Mouse (Mus musculus) embryonic stem cell, embryonic (primary cell): ENCODE measurements around the gene Stn1.

Experiments used
- CTCF ChIA-PET, 4 experiments: fragments of 300-600 bp in 2 of 4; fragments of 350-600 bp in 2 of 4; sonication (Branson Sonifier 250); formaldehyde crosslinking; loops; one replicate each; lab custom pipeline; 2022; ENCODE audit warnings: inconsistent platforms in 2 of 4; lab: Charles Lee
- POLR2A ChIA-PET, 4 experiments: fragments of 300-600 bp in 2 of 4; fragments of 350-600 bp in 2 of 4; sonication (Branson Sonifier 250); formaldehyde crosslinking; loops; one replicate each; lab custom pipeline; 2022; ENCODE audit warnings: antibody characterized with exemption in 4 of 4, inconsistent platforms in 1 of 4; lab: Charles Lee

The Stn1 gene

DNA sequence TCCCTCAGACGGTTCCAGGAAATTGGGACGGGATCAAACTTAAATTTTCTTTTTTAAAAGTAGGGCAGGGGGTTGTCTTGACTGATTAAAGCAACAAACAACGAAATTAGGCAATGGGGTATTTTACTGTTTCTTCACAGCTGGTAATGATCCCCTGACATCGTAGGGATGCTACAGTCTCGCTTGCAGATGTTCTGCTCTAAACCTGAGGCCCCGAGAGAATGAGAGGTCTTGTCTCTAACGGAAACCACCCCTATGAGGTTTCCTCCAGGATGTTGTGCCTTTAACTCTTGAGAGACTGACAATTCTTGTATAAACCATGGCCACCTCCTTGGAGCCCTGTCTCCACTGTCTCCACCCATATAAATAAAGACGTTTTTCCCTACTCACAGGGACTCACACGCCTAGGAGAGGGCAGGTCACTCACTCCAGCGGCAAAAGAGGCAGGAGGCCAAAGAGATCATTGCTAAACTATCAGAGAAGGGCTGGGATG is at the start of gene Stn1:
TSS of gene Stn1 (minus strand) at position 208 of the 493 bp plus-strand sequence.
- POLR2A ChIA-PET = interaction anchor here in 3 of 4 experiments (0.6 to 3.4 kb wide), 33 partner anchors 9 to 470 kb away, joined by 3 to 19 read pairs (median 4); partner anchors contain the start of genes Sfr1 (in 1 of the 3), Slk (in 1 of the 3) and Taf5 (in 1 of the 3)
- CTCF ChIA-PET = interaction anchor here in 2 of 4 experiments (0.6 to 1.0 kb wide), 5 partner anchors 181 to 294 kb away, joined by 3 to 7 read pairs (median 3); partner anchors contain the start of gene Sfr1 (in 1 of the 2)

DNA sequence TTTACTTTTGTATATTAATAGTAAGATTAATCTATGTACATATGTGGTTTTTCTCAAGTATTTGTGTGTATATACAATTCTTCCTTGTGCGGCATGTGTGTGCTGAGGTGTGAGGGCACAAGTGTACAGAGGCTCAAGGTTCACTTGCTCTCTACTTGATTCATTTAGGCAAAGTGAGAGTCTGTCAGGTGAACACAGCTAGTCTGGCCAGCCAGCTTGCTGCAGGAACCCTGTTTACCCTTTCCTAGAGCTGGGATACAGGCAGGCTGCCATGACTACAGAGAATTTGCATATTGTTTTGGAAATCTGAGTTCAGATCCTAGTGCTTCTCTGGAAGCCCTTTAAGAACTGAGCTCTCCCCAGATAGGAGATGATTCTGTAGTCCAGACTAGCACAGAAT is 49.7 kb upstream of the Stn1 start:
- POLR2A ChIA-PET = no interaction called here
- CTCF ChIA-PET = interaction anchor here in 2 of 4 experiments (0.6 kb wide), 2 partner anchors 72 to 224 kb away, joined by 3 to 4 read pairs; no protein-coding TSS in a partner anchor

DNA sequence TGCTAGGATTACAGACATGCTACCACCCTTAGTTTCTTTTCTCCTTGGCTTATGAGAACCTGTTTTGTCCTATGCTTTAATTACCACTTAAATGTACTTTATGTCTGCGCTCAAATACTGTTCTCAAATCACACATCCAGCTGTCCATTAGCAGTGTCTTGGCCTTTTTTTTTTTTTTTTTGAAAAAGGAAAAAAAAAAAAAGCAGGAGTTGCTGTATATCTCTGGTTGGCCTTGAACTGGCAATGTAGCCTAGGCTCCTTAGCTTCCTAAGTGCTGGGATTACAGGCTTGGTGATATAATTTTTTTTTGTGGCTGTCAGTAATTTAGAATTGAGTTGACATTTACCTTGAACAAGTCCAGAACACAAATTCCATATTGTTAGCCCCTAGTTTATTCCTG is 48.5 kb upstream of the Stn1 start:
- POLR2A ChIA-PET = interaction anchor here in 2 of 4 experiments (0.6 to 1.4 kb wide), 7 partner anchors 14 to 269 kb away, joined by 3 to 9 read pairs (median 3); partner anchors contain the start of gene Gsto1 (in 1 of the 2)
- CTCF ChIA-PET = interaction anchor here (0.5 to 0.8 kb wide), 6 partner anchors 54 to 376 kb away, joined by 3 to 14 read pairs (median 4); no protein-coding TSS in a partner anchor

DNA sequence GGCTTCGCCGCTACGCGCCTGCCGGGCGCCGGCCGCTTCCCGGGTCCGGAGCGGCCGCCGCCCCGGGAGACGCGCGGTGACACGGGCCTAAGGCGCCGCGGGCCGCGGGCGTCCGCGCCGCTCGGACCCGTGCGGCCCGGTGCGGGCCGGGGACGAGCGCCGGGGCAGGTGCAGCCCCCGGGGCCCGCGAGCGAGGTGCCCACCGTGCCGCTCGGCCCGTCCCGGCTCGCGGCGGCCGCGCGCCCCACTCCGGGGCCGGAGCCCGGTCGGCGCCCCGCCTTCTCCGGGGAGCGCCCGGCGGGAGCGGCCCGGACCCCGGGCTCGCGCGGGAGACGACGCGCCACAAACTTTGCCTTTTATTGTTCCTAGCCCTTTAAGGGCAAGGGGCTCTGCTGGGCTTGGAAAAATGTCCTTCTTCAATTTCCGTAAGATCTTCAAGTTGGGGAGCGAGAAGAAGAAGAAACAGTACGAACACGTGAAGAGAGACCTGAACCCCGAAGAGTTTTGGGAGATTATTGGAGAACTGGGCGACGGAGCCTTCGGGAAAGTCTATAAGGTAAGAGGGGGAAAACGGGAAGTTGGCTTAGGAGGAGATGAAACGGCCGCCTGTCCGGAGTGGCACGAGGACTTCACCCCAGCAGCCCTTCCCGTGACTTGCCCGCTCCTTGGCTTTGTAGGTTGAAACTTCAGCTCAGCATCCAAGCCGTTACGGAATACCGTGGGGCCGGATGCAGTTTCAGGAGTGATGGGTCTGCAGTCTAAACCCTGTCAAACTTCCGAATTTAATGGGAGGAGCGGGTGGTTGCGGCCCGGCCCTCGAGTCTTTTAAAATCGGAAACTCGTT is 42.7 kb upstream of the Stn1 start:
- CTCF ChIA-PET = interaction anchor here in 2 of 4 experiments (0.8 to 1.0 kb wide), 2 partner anchors 47 to 205 kb away, joined by 3 read pairs; no protein-coding TSS in a partner anchor
- POLR2A ChIA-PET = interaction anchor here in 3 of 4 experiments (0.7 to 2.7 kb wide), 12 partner anchors 8 to 234 kb away, joined by 3 to 9 read pairs (median 4); partner anchors contain the start of genes Sfr1 (in 3 of the 3) and Stn1 (in 2 of the 3)

DNA sequence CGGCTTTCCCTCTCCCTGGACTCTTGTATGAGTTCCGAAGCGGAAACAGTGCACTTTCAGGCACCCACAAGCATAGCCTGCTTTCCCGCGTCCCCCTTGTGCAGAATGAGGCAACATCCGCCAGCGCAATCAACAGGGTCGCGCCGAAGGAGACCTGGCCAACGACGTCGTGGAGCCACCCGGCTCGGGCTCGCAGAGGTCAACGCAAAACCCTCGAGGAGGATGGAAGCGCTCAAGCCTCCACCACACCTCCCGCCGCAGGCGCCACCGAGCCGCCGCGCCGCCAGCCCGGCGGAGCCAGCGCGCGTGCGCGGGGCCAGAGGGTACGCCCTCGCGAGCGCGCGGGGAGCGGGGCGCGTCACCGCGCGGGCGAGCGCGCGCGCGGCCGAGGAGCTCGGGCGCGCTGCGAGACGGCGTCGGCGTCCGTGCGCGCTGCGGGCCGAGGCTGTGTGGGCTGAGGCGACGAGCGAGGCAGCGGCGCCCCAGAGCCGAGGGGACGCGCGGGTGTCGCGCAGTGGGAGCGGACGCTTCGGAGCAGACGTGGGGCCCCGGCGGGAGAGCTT is 42.0 kb upstream of the Stn1 start, which contains the start of gene Slk:
TSS of gene Slk (plus strand) at position 454 of the 563 bp plus-strand sequence.
- CTCF ChIA-PET = interaction anchor here in 2 of 4 experiments (0.5 to 1.0 kb wide), 2 partner anchors 47 to 188 kb away, joined by 3 to 6 read pairs; no protein-coding TSS in a partner anchor
- POLR2A ChIA-PET = interaction anchor here in 3 of 4 experiments (0.5 to 2.7 kb wide), 12 partner anchors 9 to 233 kb away, joined by 3 to 9 read pairs (median 4); partner anchors contain the start of genes Sfr1 (in 3 of the 3) and Stn1 (in 1 of the 3)

DNA sequence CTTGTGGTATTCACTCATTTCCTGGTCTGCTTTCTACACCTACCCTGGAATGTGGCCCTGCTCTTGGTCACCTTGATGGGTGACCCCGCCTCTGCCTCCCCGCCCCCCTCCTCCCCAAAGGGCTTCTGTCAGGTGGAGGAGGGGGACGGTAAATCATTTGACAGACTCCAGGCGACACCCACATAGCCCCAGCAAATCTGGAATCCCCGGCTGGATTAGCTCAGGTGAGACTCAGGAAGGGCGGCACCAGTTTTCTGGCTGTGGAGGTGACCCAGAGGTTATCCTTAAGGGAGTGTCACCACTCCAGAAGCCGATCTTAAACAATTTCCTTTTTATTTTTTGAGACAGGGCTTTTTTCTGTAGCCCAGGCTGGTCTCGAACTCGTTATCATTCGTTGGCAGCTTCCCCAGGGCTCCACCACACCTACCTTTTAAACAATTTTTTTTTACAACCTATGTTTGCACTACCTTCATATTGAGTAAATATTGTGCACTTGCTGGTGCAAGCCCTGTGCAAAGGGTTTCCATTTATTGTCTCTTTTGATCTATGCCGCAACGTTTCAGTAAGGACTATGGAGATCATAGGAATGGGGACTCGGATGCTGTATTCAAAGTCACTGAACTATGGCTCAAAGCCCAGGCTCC is 41.4 kb upstream of the Stn1 start:
- ChIA-PET POLR2A (interaction anchor here in 3 of 4 experiments (0.5 to 2.7 kb wide), 11 partner anchors 9 to 232 kb away, joined by 3 to 9 read pairs (median 3); partner anchors contain the start of genes Sfr1 (in 2 of the 3) and Stn1 (in 1 of the 3)), CTCF (interaction anchor here in 2 of 4 experiments (0.5 to 1.0 kb wide), 3 partner anchors 13 to 188 kb away, joined by 3 to 6 read pairs (median 3); no protein-coding TSS in a partner anchor)

DNA sequence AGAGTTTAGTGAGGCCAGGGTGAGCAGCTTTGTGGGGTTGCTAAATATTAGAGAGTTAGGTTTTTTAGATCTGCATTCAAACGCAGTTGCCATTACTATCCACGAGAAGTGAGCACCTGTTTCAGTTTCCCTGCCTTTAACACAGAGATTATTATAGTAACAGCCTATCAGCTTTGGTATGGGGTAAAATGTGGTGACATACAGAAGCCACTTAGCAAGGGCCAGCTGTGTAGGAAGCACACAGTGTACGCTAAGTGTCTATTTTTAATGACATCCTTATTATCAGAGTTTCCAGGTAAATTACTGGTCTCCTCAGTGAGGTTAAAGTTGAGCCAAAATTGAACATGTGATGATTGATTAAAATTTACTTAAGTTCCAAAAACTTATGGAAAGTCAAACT is 36.4 kb upstream of the Stn1 start:
- POLR2A ChIA-PET = no interaction called here
- CTCF ChIA-PET = no interaction called here

DNA sequence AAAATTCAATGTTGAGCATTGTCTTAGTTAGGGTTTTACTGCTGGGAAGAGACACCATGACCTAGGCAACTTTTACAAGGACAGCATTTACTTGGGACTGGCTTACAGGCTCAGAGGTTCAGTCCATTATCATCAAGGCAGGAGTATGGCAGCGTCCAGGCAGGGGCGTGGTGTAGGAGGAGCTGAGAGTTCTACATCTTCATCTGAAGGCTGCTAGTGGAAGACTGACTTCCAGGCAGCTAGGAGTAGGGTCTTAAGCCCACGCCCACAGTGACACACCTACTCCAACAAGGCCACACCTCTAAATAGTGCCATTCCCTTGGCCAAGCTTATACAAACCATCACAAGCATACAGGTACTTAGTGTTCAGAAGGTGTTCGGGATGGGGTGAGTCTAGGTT is 34.7 kb upstream of the Stn1 start:
- CTCF ChIA-PET = interaction anchor here in 1 of 4 experiments (0.5 kb wide), 1 partner anchor 256 kb away, joined by 11 read pairs; no protein-coding TSS in a partner anchor
- POLR2A ChIA-PET = interaction anchor here in 3 of 4 experiments (0.7 to 1.2 kb wide), 5 partner anchors 14 to 72 kb away, joined by 3 read pairs; no protein-coding TSS in a partner anchor

DNA sequence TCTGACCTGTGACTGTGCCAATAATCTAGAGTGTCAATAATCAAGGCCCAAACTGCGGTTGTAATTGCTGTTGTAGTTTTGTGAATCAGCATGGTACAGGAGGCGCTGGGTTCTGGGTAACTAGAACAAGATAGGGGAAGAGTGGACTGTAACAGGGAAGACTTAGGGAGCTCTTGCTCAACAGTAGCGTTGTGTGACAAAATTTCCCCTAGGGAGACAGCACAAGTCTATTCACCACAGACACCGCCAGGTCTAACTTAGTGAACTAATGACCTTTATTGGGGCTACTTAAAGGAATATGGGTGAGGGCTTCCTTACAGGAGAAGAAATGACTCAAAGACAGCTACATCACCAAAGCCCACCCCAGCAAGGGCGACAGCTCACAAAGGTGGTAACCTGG is 32.7 kb upstream of the Stn1 start:
- CTCF ChIA-PET = no interaction called here
- POLR2A ChIA-PET = interaction anchor here in 2 of 4 experiments (1.2 to 1.5 kb wide), 2 partner anchors 33 to 37 kb away, joined by 3 to 4 read pairs; no protein-coding TSS in a partner anchor

DNA sequence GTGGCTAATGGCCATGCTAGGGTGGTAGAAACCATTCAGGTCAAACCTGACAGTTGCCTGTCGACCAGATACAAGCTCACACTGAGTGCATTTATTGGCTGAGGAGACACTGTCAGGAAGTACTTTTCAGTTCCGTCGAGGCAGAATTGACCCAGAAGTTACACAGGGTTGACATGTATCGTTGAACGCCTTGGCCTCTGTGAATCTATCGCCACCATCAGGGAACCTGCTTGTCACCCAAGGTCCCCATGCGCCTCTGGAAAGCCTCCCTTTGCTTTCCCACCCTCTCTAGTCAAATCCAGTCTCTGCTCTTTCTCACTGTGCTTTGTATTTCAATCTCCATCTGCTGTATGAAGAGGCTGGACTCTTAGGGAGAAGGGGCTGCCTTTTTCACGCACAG is 28.7 kb upstream of the Stn1 start:
- POLR2A ChIA-PET = interaction anchor here in 2 of 4 experiments (0.6 to 1.3 kb wide), 4 partner anchors 18 to 268 kb away, joined by 3 to 5 read pairs (median 4); no protein-coding TSS in a partner anchor
- CTCF ChIA-PET = interaction anchor here in 1 of 4 experiments (0.6 kb wide), 3 partner anchors 12 to 1127 kb away, joined by 3 read pairs; no protein-coding TSS in a partner anchor

DNA sequence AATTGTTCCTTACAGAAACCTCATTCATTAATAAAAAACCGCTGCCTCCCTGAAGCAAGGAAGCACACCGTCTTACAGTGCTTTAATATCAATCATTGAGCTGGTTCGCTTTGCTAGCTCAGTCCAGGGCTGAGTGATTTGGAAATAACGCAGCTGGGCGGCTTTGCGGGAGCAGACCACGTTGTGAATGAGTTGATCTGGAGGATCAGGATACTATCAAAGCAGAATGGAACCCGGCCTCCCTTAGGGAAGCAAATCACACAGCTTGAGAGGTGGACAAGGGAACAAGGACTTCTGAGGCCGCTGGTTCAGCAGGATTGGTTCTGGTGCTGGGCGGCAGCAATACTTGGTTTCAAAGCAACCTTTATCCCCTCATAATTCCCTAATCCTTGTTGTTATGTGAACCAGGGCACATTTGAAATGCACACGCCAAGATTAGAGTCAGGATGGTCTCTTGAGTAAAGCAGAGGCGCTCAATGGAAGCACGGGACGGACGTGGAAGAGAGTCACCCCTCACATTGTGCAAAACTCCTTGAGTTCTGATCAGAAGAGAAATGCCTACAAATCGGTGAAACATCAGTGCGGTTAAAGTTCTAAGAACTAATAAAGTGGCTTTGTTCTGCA is 27.8 kb upstream of the Stn1 start:
- POLR2A ChIA-PET = interaction anchor here in 3 of 4 experiments (0.6 to 1.6 kb wide), 7 partner anchors 10 to 270 kb away, joined by 3 to 5 read pairs (median 3); no protein-coding TSS in a partner anchor
- CTCF ChIA-PET = interaction anchor here in 1 of 4 experiments (0.6 kb wide), 2 partner anchors 13 to 1127 kb away, joined by 3 read pairs; no protein-coding TSS in a partner anchor

DNA sequence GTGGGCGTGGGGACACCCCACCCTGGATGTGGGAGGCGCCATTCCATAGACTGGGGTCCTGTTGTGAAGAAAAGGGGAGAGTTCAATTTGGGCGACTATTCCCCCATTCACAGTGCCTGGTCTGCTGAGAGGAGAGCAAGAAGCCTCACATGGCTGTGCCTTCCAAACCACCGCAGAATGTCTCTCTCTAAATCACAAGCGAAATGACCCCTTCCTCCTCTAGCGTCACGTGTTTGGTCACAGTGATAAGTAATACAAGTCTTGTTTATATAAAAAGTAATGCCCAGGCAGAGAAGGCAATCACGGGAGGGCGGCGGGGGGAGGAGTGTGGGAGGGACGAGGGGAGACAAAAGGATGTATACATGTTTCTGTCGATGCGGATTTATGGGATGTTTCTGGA is 26.4 kb upstream of the Stn1 start:
- ChIA-PET POLR2A (interaction anchor here in 3 of 4 experiments (0.5 to 1.7 kb wide), 4 partner anchors 8 to 33 kb away, joined by 3 to 5 read pairs (median 4); partner anchors contain the start of gene Stn1 (in 1 of the 3)), CTCF (no interaction called here)

DNA sequence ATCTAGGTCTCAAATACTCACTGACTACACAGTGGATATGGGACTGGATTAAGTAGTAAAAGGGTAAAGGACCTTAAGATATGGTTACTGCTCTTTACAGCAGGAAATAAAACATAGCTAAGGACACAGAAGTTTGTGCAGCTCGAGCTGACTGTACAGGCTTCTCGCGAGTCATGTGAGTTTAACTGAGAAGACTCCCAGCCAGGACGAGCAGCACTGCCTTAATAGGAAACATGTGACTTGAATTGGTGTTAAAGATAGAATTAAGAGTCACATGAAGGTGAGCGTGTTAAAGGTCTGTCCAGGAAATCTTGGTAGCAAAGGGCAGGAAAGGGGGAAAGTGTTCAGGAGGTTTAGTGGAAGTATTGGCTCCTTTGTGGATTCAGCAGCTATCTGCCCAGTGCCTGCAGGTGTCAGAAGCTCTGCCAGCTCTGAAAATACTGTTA is 24.7 kb upstream of the Stn1 start:
- CTCF ChIA-PET = interaction anchor here in 1 of 4 experiments (0.7 kb wide), 1 partner anchor 14 kb away, joined by 3 read pairs; no protein-coding TSS in a partner anchor
- POLR2A ChIA-PET = interaction anchor here in 2 of 4 experiments (1.0 to 1.2 kb wide), 2 partner anchors 18 to 25 kb away, joined by 3 read pairs; partner anchors contain the start of gene Stn1 (in 1 of the 2)

DNA sequence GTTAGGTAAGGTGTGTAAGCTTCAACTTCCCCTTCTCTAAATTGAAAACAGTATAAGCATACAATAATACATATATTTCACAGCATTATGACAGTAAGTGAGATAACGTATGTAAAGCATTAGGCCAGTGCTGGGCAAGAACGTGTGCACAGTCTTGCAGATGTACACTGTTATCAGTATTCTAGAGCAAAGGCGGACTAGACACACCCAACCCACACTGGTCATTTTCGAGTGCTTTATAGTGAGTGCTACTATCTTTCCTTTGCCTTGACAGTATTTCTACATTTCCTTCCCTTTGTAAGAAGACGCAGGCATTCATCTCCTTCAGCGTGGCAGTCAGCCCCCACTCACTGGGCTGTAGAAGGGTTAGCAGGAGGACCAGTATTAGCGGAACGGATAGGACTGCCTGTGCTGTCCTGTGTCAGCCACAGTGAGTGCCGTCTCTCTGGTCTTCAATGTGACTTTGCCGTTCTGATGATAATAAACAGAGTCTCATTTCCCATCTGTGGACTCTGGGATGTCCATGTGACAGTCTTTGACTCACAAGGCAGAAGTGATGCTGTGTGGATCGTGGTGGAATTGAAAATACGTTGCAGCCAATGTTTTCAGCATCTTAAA is 23.3 kb upstream of the Stn1 start:
- ChIA-PET CTCF (no interaction called here), POLR2A (no interaction called here)

DNA sequence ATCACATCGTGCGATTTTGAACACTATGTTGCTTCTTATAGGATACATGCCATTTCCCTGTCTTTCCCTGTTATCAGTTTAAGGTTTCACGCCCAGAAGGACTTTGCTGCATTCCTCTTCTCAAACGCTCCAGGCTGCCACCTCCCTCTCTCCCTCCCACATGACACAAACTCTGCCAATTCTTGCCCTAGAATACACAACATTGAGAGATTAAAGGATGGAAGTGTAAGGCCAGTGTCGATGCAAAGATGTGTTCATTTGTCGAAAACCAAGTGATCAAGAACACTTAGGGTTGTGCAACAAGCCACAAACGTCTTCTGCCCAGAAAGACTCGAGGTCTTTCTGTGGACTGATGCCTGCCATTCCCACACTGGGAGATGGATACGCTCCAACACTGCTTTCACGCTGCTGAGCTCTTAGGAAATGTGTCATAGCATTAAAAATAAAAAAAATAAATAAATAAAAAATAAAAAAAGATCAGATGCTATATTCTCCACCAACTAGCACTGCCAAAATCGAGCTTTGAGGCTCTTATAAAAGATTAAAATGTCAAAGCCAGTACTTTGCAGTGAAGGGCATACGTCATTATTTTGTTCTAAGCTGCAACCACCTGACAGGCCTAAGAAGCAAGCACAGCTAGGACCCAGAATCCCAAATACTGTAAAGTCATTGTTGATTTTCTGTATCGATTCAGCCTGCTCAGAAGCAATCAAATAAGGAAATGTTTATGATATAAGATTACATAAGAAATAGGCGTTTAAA is 22.6 kb upstream of the Stn1 start:
- ChIA-PET POLR2A (interaction anchor here in 1 of 4 experiments (0.7 kb wide), 1 partner anchor 92 kb away, joined by 3 read pairs; no protein-coding TSS in a partner anchor), CTCF (no interaction called here)
